Mouse (Mus musculus): ENCODE results near the gene Acrv1.
"Not testable (repeated sequence)": the region's sequence is repeated elsewhere in the genome, so short reads cannot be mapped to it uniquely, and the experiment has no call there.

Acrv1 gene

GRCm38 (mm10) chr9:36692920-36693319 is at the start of gene Acrv1:
Gene Acrv1, plus strand, starts transcription at chr9:36693220.
- no peak for DNase-seq (ENCODE audit: low read depth, low spot score)

GRCm38 (mm10) chr9:36643276-36643675 is 49.7 kb upstream of the Acrv1 start, which contains the start of gene A630095E13Rik:
Gene A630095E13Rik, minus strand, starts transcription at chr9:36643376.
- DNase-seq (ENCODE audit: low read depth, low spot score), result not testable (repeated sequence)

GRCm38 (mm10) chr9:36681424-36681823 is 11.6 kb upstream of the Acrv1 start:
- no peak for DNase-seq (ENCODE audit: low read depth, low spot score)

- DNase-seq (ENCODE audit: low read depth, low spot score), result no peak
Measured at GRCm38 (mm10) chr9:36687329-36687728, 5.7 kb upstream of the Acrv1 start.

- no peak for DNase-seq (ENCODE audit: low read depth, low spot score)
Measured at GRCm38 (mm10) chr9:36694276-36694675, 1.3 kb downstream of the Acrv1 start.

- no peak for DNase-seq (ENCODE audit: low read depth, low spot score)
Measured at GRCm38 (mm10) chr9:36705923-36706322, 12.9 kb downstream of the Acrv1 start.

GRCm38 (mm10) chr9:36707304-36707703 is 14.3 kb downstream of the Acrv1 start:
- no peak for DNase-seq (ENCODE audit: low read depth, low spot score)

- no peak for DNase-seq (ENCODE audit: low read depth, low spot score)
Measured at GRCm38 (mm10) chr9:36716624-36717023, 23.6 kb downstream of the Acrv1 start.

GRCm38 (mm10) chr9:36726131-36727033 is 33.4 kb downstream of the Acrv1 start:
- DNase-seq (ENCODE audit: low read depth, low spot score), result peak; percentile 84

- DNase-seq (ENCODE audit: low read depth, low spot score), result no peak
Measured at GRCm38 (mm10) chr9:36727034-36727755, 34.2 kb downstream of the Acrv1 start, which contains the start of gene Chek1. Gene Chek1, minus strand, starts transcription at chr9:36727065.
